Mouse (Mus musculus) thymus, adult 2 months (tissue): ENCODE results near the gene Atp8a2.

Source experiments
- CTCF ChIP-seq: fragments of 200-500 bp; IDR thresholded peaks from 2 replicates; pipeline ENCODE4 v1.5.1; 2012; ENCODE audit warnings: mild to moderate bottlenecking, control low read depth, low read length, moderate library complexity, borderline replicate concordance; ENCODE audit not compliant: control insufficient read depth, poor library complexity, insufficient read depth; ENCODE audit errors: extremely low read depth
- POLR2A ChIP-seq: fragments of 200-500 bp; IDR thresholded peaks from 2 replicates; pipeline ENCODE4 v1.6.1; 2012; ENCODE audit warnings: mild to moderate bottlenecking, low read length, control low read depth, moderate library complexity; ENCODE audit not compliant: control insufficient read depth, poor library complexity, insufficient read depth; ENCODE audit errors: extremely low read depth

GRCm38 (mm10) chr14:60086808-60087725, 109.9 kb downstream of the Atp8a2 start:
- TF ChIP-seq POLR2A (no peak), CTCF (no peak)
